Mouse (Mus musculus): ENCODE data around the gene Lrig1.

DNA sequence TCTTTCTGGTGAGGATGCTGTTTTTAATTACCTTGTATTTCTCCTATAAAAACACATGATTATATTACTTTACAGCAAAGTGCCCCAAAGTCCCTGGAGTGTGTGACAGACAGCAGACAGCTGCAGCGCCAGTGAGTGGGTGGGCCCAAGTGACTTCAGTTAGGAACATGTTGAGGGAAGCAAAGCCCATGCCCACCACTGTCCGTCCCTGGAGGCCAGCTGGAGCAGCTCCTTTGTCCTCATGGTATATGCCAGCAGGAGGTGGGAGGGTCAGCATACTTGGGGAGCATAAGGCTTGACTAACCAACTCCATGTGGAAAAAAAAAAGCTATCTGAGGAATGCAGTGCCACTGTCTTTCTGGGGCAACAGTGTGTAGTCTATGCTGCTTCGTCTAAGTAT, 95.9 kb downstream of the Lrig1 start:
- TF ChIP-seq CTCF (IDR thresholded peaks at IDR 0.05): no peak
- TF ChIP-seq EP300 (IDR thresholded peaks at IDR 0.05): no peak

All from lung, postnatal 0 days (tissue).